Mouse (Mus musculus): ENCODE measurements around the gene Rabgap1l.

- TF ChIP-seq CTCF (IDR thresholded peaks at IDR 0.05; ENCODE audit: low read depth, low read length) = peak; percentile 89
- TF ChIP-seq POLR2A (IDR thresholded peaks at IDR 0.05; ENCODE audit: extremely low read depth, insufficient read depth, low read length) = peak; percentile 75
These were observed 580.0 kb downstream of the Rabgap1l start, which contains the start of gene Cacybp for GRCm38 (mm10) chr1:160212703-160213669.
